In genomic region chr12:53719896-53720295, GRCm38 (mm10) we compare ENCODE assay signal across 9 mouse cellular contexts.
A peak's percentile ranks its signal among the peaks of the same experiment; 100 is the strongest.
DNase-seq lines count a peak whose midpoint lies in the region; ATAC-seq and TF ChIP-seq lines count a peak whose summit lies in the region.
"Had no signal": no experiment of that assay in that cellular context is flagged by ENCODE, and none has a peak within 500 bp of the region (broad histone marks: within the 10 kb centered on the region; RNA-seq: fewer than 3 reads in every experiment).

No protein-coding gene starts in this region.

- H3K9me3 ChIP-seq in lung, embryonic 14.5 days (ENCODE audit: low read depth, low read length): no peaks in the 10 kb centered on the region

- H3K4me3 ChIP-seq in lung, embryonic 14.5 days (ENCODE audit: low read depth, low read length): no peak overlapping the region

- H3K9ac ChIP-seq in lung, embryonic 14.5 days: no peak overlapping the region

- peak; percentile 38 for TF ChIP-seq CTCF in lung, embryonic 14.5 days (IDR thresholded peaks at IDR 0.05; ENCODE audit: low read depth)

- no peaks in the 10 kb centered on the region for H3K4me1 ChIP-seq in lung, embryonic 14.5 days (ENCODE audit: insufficient read depth)

- no peaks in the 10 kb centered on the region for H3K36me3 ChIP-seq in lung, embryonic 14.5 days (ENCODE audit: insufficient read depth)

- no peak overlapping the region for H3K27ac ChIP-seq in lung, embryonic 14.5 days (ENCODE audit: low read depth)
- H3K27ac ChIP-seq: macrophage had no signal

- DNase-seq in gastrocnemius, postnatal 14 days: peak; percentile 8
- no peak for DNase-seq in gastrocnemius, postnatal 36 days
- DNase-seq in lung, embryonic 14.5 days: peak; percentile 30
- no peak for DNase-seq in lung, postnatal 10 days
- peak; percentile 44 for DNase-seq in adrenal gland, postnatal 10 days
- peak; percentile 18 for DNase-seq in layer of hippocampus, postnatal 14 days (ENCODE audit: low spot score in 2 of 2)

- H3K4me2 ChIP-seq in lung, embryonic 14.5 days: no peak overlapping the region

- WGBS in lung, embryonic 14.5 days: 59% methylated on average over 6 of the region's 6 CpGs

- no peak for ATAC-seq in lung, embryonic 14.5 days (ENCODE audit: insufficient read depth)
- no peak for ATAC-seq in megakaryocyte-erythroid progenitor cell, adult 5-6 weeks (replicated peaks; ENCODE audit: low FRiP score, low TSS enrichment, poor library complexity, severe bottlenecking)
- ATAC-seq in activated CD4-positive, CD25-positive, alpha-beta regulatory T cell, adult 4 months: no peak

- H3K27me3 ChIP-seq in lung, embryonic 14.5 days (ENCODE audit: insufficient read depth, low read length): peaks cover 17% of the 10 kb centered on the region

- intact Hi-C loops in gastrocnemius, postnatal 14 days (cut with DNase I; ENCODE audit: low total_unique reads): no loop called here
- intact Hi-C loops in gastrocnemius, postnatal 36 days (cut with DNase I): no loop called here

Comparison
In these comparisons a context has a peak if more than half of its experiments do, and no peak if none do; other contexts are left out.
1. DNase-seq: peak in gastrocnemius, postnatal 14 days (single experiment), lung, embryonic 14.5 days (single experiment), adrenal gland, postnatal 10 days (single experiment) and layer of hippocampus, postnatal 14 days (2 of 2); none in gastrocnemius, postnatal 36 days (0 of 2) and lung, postnatal 10 days (single experiment).